Mouse (Mus musculus) thymus, adult 2 months (tissue): ENCODE measurements around the gene Mrps15.

ENCODE experiments used
- CTCF ChIP-seq: fragments of 200-500 bp; IDR thresholded peaks from 2 replicates; pipeline ENCODE4 v1.5.1; 2012; ENCODE audit warnings: mild to moderate bottlenecking, control low read depth, low read length, moderate library complexity, borderline replicate concordance; ENCODE audit not compliant: control insufficient read depth, poor library complexity, insufficient read depth; ENCODE audit errors: extremely low read depth
- POLR2A ChIP-seq: fragments of 200-500 bp; IDR thresholded peaks from 2 replicates; pipeline ENCODE4 v1.6.1; 2012; ENCODE audit warnings: mild to moderate bottlenecking, low read length, control low read depth, moderate library complexity; ENCODE audit not compliant: control insufficient read depth, poor library complexity, insufficient read depth; ENCODE audit errors: extremely low read depth

- TF ChIP-seq CTCF, result no peak
- 0 out of 2 replicates have a peak, but pooled peaks have one; percentile 21 for TF ChIP-seq POLR2A
Observed at GRCm38 (mm10) chr4:126090101-126090847, 43.5 kb downstream of the Mrps15 start.
